Mouse (Mus musculus): ENCODE results near the gene Gm29797.

DNA sequence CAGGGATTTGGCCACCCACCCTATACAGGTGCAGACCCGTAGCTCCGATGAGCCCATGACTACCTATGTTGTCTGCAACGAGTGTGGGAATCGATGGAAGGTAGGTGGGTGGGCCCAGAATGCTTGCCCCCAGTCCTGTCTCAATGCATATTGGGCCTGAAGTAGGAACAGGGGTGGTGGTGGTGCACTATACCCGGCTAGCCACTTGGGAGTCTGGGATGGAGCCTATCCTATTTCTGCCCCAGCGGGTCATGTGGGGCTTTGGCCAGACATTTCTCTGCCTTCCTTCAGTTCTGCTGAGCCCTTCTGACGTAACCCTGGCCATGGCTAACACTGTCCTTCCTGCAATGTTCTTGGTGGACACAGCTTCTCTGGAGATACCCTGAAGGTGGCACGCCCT is 30.8 kb downstream of the Gm29797 start:
- TF ChIP-seq EP300 (IDR thresholded peaks at IDR 0.05) (no peak), CTCF (IDR thresholded peaks at IDR 0.05) (no peak)

Data from lung, postnatal 0 days (tissue).